Mouse (Mus musculus): Measurements from ENCODE around the gene Gtf2e1. TPM values are rescaled to one million over a fixed set of nuclear protein-coding genes. Genes with fewer than 3 reads are reported as not detected.

Gene Gtf2e1
- total and polyA plus RNA-seq, 3 experiments, result 29.5 to 72.7 (median 56.0) TPM

DNA sequence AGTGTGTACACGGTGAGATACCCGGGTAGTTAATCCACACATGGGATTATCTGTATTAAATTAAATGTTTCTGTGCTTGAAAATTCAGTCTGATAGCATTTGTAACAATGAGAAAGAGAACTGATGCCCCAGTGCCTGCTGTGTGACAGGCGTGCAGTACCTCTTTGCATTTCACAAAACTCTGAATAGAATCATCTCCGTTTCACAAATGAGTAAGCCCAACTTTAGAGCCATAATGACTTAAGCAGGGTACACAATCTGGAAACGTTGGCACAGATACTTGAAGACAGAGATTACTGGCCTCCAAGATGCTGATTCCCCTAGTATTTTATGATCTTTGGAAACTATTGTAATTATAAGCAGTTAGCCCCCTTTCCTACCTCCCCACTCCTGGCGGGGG, 26.5 kb upstream of the Gtf2e1 start:
- Histone ChIP-seq H3K79me2 (replicated peaks; ENCODE audit: control insufficient read depth, extremely low read depth, insufficient read depth, poor library complexity, severe bottlenecking) (no peaks in the 10 kb centered on the region), H3K36me3 (replicated peaks in 1 of 2; ENCODE audit: control insufficient read depth in 1 of 2, insufficient read depth in 1 of 2, low read length in 1 of 2) (peaks cover 41 to 71% of the 10 kb centered on the region in 2 experiments), H3K27me3 (replicated peaks) (no peaks in the 10 kb centered on the region), H3K4me1 (ENCODE audit: control insufficient read depth in 1 of 2, insufficient read depth in 2 of 2) (peaks cover 0 to 6% of the 10 kb centered on the region in 2 experiments; a peak in 2 of 4 replicates), H3K4me2 (ENCODE audit: insufficient read depth, low read depth, poor library complexity, severe bottlenecking) (no peak overlapping the region), H3K9ac (ENCODE audit: insufficient read depth, low read depth) (no peak overlapping the region), H3K4me3 (replicated peaks in 1 of 3; ENCODE audit: low read depth in 2 of 3, low read length in 2 of 3, poor library complexity in 1 of 3) (no peak overlapping the region), H3K9me3 (replicated peaks; ENCODE audit: low read length) (no peaks in the 10 kb centered on the region), H3K27ac (ENCODE audit: insufficient read depth, low read depth) (no peak overlapping the region)
- no peak for DNase-seq (ENCODE audit: extremely low read depth)
- dilution Hi-C loops (cut with MboI; ENCODE audit: extremely low pct_ligation_motif_present, extremely low pct_unique_long_range_greater_than_20kb, low sequenced_read_pairs) (no loop called here), in situ Hi-C loops (cut with MboI; ENCODE audit: low pct_ligation_motif_present, low pct_unique_long_range_greater_than_20kb, low sequenced_read_pairs) (no loop called here)
- TF ChIP-seq RCOR1 (conservative IDR thresholded peaks at IDR 0.05; ENCODE audit: low read depth, low read length) (no peak), NRF1 (IDR thresholded peaks at IDR 0.05; ENCODE audit: low read depth, low read length) (no peak), ZMIZ1 (IDR thresholded peaks at IDR 0.05; ENCODE audit: low read depth, low read length) (no peak), MAZ (IDR thresholded peaks at IDR 0.05; ENCODE audit: low read depth, low read length) (no peak), USF1 (IDR thresholded peaks at IDR 0.05; ENCODE audit: low read depth, low read length) (no peak), MEF2A (IDR thresholded peaks at IDR 0.05; ENCODE audit: borderline replicate concordance, low read depth, low read length) (no peak), IRF4 (IDR thresholded peaks at IDR 0.05; ENCODE audit: low read depth, low read length) (no peak), CHD2 (IDR thresholded peaks at IDR 0.05; ENCODE audit: low read length) (no peak), ZKSCAN1 (IDR thresholded peaks at IDR 0.05; ENCODE audit: borderline replicate concordance, low read depth, low read length) (no peak)

DNA sequence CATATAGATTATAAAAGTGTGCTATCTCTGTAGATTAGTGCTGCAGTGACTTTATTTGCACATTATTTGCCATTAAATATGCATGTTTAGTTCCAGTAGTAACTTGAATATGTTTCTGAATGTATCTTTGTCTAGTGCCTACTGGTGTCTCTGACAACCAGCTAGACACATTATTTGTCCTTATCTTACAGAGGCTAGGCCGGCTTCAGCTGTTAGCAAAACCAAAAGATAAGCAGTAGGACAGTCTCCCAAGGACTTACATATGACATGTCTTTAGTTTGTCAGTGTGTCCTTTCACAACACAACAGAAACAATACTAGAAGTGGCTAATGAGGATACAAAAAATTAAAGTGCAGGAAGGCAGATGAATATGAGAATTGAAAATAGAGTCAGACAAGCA, 25.5 kb upstream of the Gtf2e1 start:
- H3K9ac ChIP-seq (ENCODE audit: insufficient read depth, low read depth), result no peak overlapping the region
- DNase-seq (ENCODE audit: extremely low read depth), result no peak
- peaks cover 0 to 6% of the 10 kb centered on the region in 2 experiments; a peak in 2 of 4 replicates for H3K4me1 ChIP-seq (ENCODE audit: control insufficient read depth in 1 of 2, insufficient read depth in 2 of 2)
- H3K27ac ChIP-seq (ENCODE audit: insufficient read depth, low read depth), result no peak overlapping the region
- H3K9me3 ChIP-seq (replicated peaks; ENCODE audit: low read length), result no peaks in the 10 kb centered on the region
- H3K36me3 ChIP-seq (replicated peaks in 1 of 2; ENCODE audit: control insufficient read depth in 1 of 2, insufficient read depth in 1 of 2, low read length in 1 of 2), result peaks cover 38 to 68% of the 10 kb centered on the region in 2 experiments
- in situ Hi-C loops (cut with MboI; ENCODE audit: low pct_ligation_motif_present, low pct_unique_long_range_greater_than_20kb, low sequenced_read_pairs), result no loop called here
- no peaks in the 10 kb centered on the region for H3K79me2 ChIP-seq (replicated peaks; ENCODE audit: control insufficient read depth, extremely low read depth, insufficient read depth, poor library complexity, severe bottlenecking)
- H3K4me3 ChIP-seq (replicated peaks in 1 of 3; ENCODE audit: low read depth in 2 of 3, low read length in 2 of 3, poor library complexity in 1 of 3), result no peak overlapping the region
- no peaks in the 10 kb centered on the region for H3K27me3 ChIP-seq (replicated peaks)
- TF ChIP-seq BHLHE40 (IDR thresholded peaks at IDR 0.05; ENCODE audit: low read depth, low read length) (no peak), POLR2A (IDR thresholded peaks at IDR 0.05; ENCODE audit: low read depth, low read length) (no peak), ZC3H11A (IDR thresholded peaks at IDR 0.05; ENCODE audit: low read depth, low read length) (no peak), IRF4 (IDR thresholded peaks at IDR 0.05; ENCODE audit: low read depth, low read length) (no peak), ZNF384 (IDR thresholded peaks at IDR 0.05; ENCODE audit: low read depth, low read length) (no peak), GABPA (IDR thresholded peaks at IDR 0.05; ENCODE audit: insufficient replicate concordance, low read depth, low read length) (no peak), POLR2AphosphoS2 (IDR thresholded peaks at IDR 0.05; ENCODE audit: low read depth, low read length) (no peak), SMC3 (IDR thresholded peaks at IDR 0.05; ENCODE audit: low read depth, low read length) (no peak), CHD2 (IDR thresholded peaks at IDR 0.05; ENCODE audit: low read length) (no peak), MXI1 (IDR thresholded peaks at IDR 0.05; ENCODE audit: low read depth, low read length) (no peak), SIN3A (IDR thresholded peaks at IDR 0.05; ENCODE audit: low read length) (no peak), EP300 (IDR thresholded peaks at IDR 0.05; ENCODE audit: low read length) (no peak), TCF12 (IDR thresholded peaks at IDR 0.05; ENCODE audit: low read depth, low read length) (no peak), ELF1 (IDR thresholded peaks at IDR 0.05; ENCODE audit: low read depth, low read length) (no peak), CHD1 (IDR thresholded peaks at IDR 0.05; ENCODE audit: low read depth, low read length) (no peak), NELFE (IDR thresholded peaks at IDR 0.05; ENCODE audit: low read depth, low read length) (no peak), E2F4 (IDR thresholded peaks at IDR 0.05; ENCODE audit: insufficient replicate concordance, low read depth, low read length) (no peak)
- dilution Hi-C loops (cut with MboI; ENCODE audit: extremely low pct_ligation_motif_present, extremely low pct_unique_long_range_greater_than_20kb, low sequenced_read_pairs), result no loop called here
- H3K4me2 ChIP-seq (ENCODE audit: insufficient read depth, low read depth, poor library complexity, severe bottlenecking), result no peak overlapping the region
